Comparison of ENCODE assay signal across 8 mouse cellular contexts in the genomic region with DNA sequence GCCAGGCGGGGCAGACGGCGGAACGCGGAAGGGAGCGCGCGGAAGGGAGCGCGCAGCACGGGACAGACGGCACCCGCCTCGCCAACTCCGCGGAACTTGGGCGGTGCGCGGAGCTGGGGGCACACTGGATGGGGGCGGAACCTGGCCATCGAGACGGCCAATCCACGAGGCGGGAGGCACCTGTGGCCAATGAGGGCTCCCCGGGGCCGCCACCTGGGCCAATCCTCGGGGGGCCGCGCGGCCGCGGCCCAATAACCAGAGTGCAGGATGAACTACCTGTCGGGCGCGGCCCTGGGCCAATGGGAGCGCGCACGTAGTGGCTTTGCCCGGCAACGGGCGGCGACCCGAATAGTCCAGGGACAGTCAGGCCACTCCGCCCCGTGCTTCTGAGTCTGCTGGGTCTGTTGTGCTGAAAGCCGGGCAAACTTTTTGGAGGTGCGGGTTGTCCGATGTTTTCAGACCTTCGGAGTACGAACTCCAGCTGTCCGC. TPM values are rescaled to one million over a fixed set of nuclear protein-coding genes. Genes with fewer than 3 reads are reported as not detected.
A peak's percentile ranks its signal among the peaks of the same experiment; 100 is the strongest.
DNase-seq lines count a peak whose midpoint lies in the region; ATAC-seq lines count a peak whose summit lies in the region.

A gene (minus strand): TSS at position 59 of the 489 bp plus-strand sequence.

- peak; percentile 98 for ATAC-seq in inflammation-experienced regulatory T-cells, adult 6 months
- 0 out of 2 replicates have a peak, but pooled peaks have one; percentile 26 for ATAC-seq in megakaryocyte progenitor cell, adult 5-6 weeks (replicated peaks; ENCODE audit: poor library complexity)

- intact Hi-C loops in gastrocnemius, postnatal 36 days (cut with DNase I) = no loop called here
- intact Hi-C loops in left cerebral cortex, postnatal 10 days (cut with DNase I) = no loop called here

- peak; percentile 68 for DNase-seq in Muller cell, postnatal 12 days (ENCODE audit: inconsistent ontology term)
- DNase-seq in cerebellum, postnatal 14 days = peak; percentile 82 to 85
- DNase-seq in gastrocnemius, postnatal 36 days = peak; percentile 42 to 52
- DNase-seq in left cerebral cortex, postnatal 10 days (ENCODE audit: extremely low spot score in 1 of 2, low spot score in 2 of 2) = peak in 1 of 2 experiments; percentile 79
- peak; percentile 64 for DNase-seq in right cerebral cortex, postnatal 25 days
- DNase-seq in urinary bladder, postnatal 36 days (ENCODE audit: low spot score in 2 of 2) = peak; percentile 81 to 89

RNA-seq across cellular contexts. Expression of the gene that starts here (rescaled TPM):
- total RNA-seq in gastrocnemius, postnatal 36 days (2021) = 1 to 10 TPM in 1 of 2 experiments, under 1 TPM in 1; 0.87 to 1.2 TPM
- 10 to 100 TPM in 2 of 3 experiments, 1 to 10 TPM in 1; 9.8 to 14.1 (median 11.4) TPM for polyA plus RNA-seq in inflammation-experienced regulatory T-cells, adult 6 months (2017; shearing (Covaris generic))
- 100 to 1,000 TPM; 174 to 187 TPM for total RNA-seq in left cerebral cortex, postnatal 10 days (2021)
- not detected in 2 replicates for total RNA-seq in megakaryocyte progenitor cell, adult 5-6 weeks (2015)
- not detected in 2 replicates for total RNA-seq in megakaryocyte progenitor cell, adult 5-6 weeks (2017)

Comparison
In these comparisons a context has a peak if more than half of its experiments do, and no peak if none do; other contexts are left out.
1. RNA of the gene that starts here (total RNA-seq): 174 to 187 TPM in left cerebral cortex, postnatal 10 days; 0.87 to 1.2 TPM in gastrocnemius, postnatal 36 days and not detected in megakaryocyte progenitor cell, adult 5-6 weeks; every median in the first group is over 10 times any median in the second.
2. Peak in ATAC-seq in megakaryocyte progenitor cell, adult 5-6 weeks; RNA of the gene not detected or under 1 TPM.